Mouse (Mus musculus): Measurements from ENCODE around the gene Nsmf. TPM values are rescaled to one million over a fixed set of nuclear protein-coding genes. Genes with fewer than 3 reads are reported as not detected.

Nsmf gene
- total RNA-seq, 2 experiments from 2014 or later = 975 to 1,037 TPM

GRCm38 (mm10) chr2:25063523-25063922, 9.4 kb downstream of the Nsmf start:
- no peak for DNase-seq (ENCODE audit: low spot score in 2 of 2)
- no peak for TF ChIP-seq CTCF (conservative IDR thresholded peaks at IDR 0.05)
- Histone ChIP-seq H3K4me3 (no peak overlapping the region), H3K27ac (no peak overlapping the region)

DNA sequence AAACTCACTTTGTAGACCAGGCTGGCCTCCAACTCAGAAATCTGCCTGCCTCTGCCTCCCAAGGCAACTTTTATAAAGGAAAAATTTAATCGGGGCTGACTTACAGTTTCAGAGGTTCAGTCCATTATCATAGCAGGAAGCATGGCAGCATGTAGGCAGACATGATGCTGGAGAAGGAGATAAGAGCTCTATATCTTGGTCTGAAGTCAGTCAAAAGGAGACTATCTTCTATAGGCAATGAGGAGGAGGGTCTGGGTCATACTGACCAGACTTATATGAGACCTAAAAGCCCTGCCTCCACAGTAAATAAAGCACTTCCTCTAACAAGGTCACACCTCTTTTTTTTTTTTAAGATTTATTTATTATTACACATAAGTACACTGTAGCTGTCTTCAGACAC, 10.1 kb downstream of the Nsmf start:
- H3K4me3 ChIP-seq = no peak overlapping the region
- no peak overlapping the region for H3K27ac ChIP-seq
- no peak for TF ChIP-seq CTCF (conservative IDR thresholded peaks at IDR 0.05)
- DNase-seq (ENCODE audit: low spot score in 2 of 2) = no peak

- Histone ChIP-seq H3K27ac (no peak overlapping the region), H3K4me3 (no peak overlapping the region)
- DNase-seq (ENCODE audit: low spot score in 2 of 2) = no peak
- TF ChIP-seq CTCF (conservative IDR thresholded peaks at IDR 0.05) = no peak
Observed at GRCm38 (mm10) chr2:25065537-25065936, 11.4 kb downstream of the Nsmf start.

DNA sequence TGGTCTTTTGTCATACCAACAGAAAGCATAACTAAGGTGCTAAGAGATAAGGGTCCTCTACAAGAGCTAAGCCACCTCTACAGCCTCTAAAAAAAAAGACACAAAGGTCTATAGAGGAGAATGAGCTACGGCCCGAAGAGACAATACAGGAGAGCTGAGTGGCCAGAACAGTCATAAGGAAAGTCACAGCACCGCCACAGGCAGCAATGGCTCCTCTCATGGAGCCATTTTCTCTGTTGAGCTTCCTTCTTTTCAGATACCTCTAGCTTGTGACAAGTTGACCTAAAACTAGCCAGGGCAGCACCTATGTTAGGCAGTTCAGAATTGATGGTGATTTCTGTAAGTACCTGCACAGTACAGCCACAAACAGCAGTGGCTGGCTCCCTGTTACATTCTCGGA, 12.4 kb downstream of the Nsmf start:
- Histone ChIP-seq H3K4me3 (no peak overlapping the region), H3K27ac (no peak overlapping the region)
- no peak for TF ChIP-seq CTCF (conservative IDR thresholded peaks at IDR 0.05)
- DNase-seq (ENCODE audit: low spot score in 2 of 2) = no peak

DNA sequence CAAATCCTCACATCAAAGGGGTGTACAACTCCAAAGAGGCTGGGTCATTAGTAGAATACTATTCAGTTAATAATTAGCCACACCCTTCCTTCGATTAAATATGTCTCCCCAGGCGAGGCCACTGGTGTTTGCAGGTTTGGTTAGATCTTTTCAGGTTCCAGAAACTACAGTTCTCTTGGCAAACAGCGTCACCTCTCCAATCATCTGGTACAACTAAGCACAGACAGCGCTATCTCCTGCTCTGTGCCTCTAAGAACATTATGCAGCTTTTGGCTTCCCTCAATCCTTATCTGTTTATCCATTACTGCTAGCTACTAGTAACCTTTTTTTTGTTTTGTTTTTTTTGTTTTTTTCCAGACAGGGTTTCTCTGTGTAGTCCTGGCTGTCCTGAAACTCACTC, 15.4 kb downstream of the Nsmf start:
- Histone ChIP-seq H3K4me3 (no peak overlapping the region), H3K27ac (no peak overlapping the region)
- no peak for DNase-seq (ENCODE audit: low spot score in 2 of 2)
- no peak for TF ChIP-seq CTCF (conservative IDR thresholded peaks at IDR 0.05)

GRCm38 (mm10) chr2:25072398-25072797, 18.2 kb downstream of the Nsmf start:
- TF ChIP-seq CTCF (conservative IDR thresholded peaks at IDR 0.05) = peak; percentile 22
- no peak overlapping the region for H3K4me3 ChIP-seq
- no peak overlapping the region for H3K27ac ChIP-seq
- no peak for DNase-seq (ENCODE audit: low spot score in 2 of 2)

GRCm38 (mm10) chr2:25075506-25075905, 21.4 kb downstream of the Nsmf start:
- no peak for TF ChIP-seq CTCF (conservative IDR thresholded peaks at IDR 0.05)
- H3K4me3 ChIP-seq = no peak overlapping the region
- no peak for DNase-seq (ENCODE audit: low spot score in 2 of 2)
- H3K27ac ChIP-seq = no peak overlapping the region

- DNase-seq (ENCODE audit: low spot score in 2 of 2) = no peak
- Histone ChIP-seq H3K4me3 (no peak overlapping the region), H3K27ac (no peak overlapping the region)
- TF ChIP-seq CTCF (conservative IDR thresholded peaks at IDR 0.05) = no peak
Observed at GRCm38 (mm10) chr2:25078967-25079366, 24.8 kb downstream of the Nsmf start.

GRCm38 (mm10) chr2:25080076-25080475, 25.9 kb downstream of the Nsmf start, which contains the start of gene Entpd8:
Entpd8 (plus strand) TSS chr2:25080304.
- no peak within 1 kb of the TSS for H3K27ac ChIP-seq
- no peak for TF ChIP-seq CTCF (conservative IDR thresholded peaks at IDR 0.05)
- DNase-seq (ENCODE audit: low spot score in 2 of 2) = no peak
- no peak within 1 kb of the TSS for H3K4me3 ChIP-seq

GRCm38 (mm10) chr2:25083697-25084096, 29.5 kb downstream of the Nsmf start:
- DNase-seq (ENCODE audit: low spot score in 2 of 2) = no peak
- H3K27ac ChIP-seq = no peak overlapping the region
- no peak for TF ChIP-seq CTCF (conservative IDR thresholded peaks at IDR 0.05)
- no peak overlapping the region for H3K4me3 ChIP-seq

DNA sequence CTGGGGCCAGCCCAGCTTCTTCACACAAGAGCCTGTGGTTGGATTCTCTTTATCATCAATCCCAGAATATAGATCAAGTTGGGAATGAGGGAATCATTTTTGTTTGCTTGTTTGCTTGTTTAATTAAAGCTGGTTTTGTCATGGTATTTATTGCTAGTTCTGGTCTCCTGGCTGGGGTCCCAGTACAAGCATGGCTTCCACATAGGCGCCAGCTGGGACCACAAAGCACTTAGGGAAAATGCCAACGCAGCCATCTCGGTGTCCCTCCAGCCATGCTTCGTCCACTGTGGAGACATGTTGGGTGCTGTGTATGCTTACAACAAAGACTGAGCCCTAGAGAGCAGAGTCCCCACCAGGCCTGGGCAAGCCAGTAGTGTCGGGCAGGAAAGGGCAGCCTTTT, 31.4 kb downstream of the Nsmf start:
- Histone ChIP-seq H3K4me3 (no peak overlapping the region), H3K27ac (no peak overlapping the region)
- no peak for DNase-seq (ENCODE audit: low spot score in 2 of 2)
- TF ChIP-seq CTCF (conservative IDR thresholded peaks at IDR 0.05) = no peak

DNA sequence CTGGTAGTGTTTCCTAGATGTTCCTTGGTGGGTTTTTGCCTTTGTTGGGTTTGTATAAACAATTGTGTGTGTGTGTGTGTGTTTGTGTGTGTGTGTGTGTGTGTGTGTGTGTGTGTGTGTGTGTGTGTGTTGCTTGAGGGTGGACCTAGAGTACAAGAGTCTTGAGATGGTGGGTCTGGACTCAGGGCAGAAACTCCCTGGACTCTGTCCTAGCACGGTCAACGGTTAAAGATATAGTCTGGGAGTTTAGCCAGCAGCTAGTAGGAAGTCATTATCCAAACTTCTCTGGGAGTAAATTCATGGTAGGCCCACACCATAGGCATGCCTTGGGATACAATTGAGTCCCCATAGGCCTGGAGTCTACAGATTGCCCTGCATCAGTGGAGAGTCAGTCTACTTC, 33.7 kb downstream of the Nsmf start:
- no peak for TF ChIP-seq CTCF (conservative IDR thresholded peaks at IDR 0.05)
- Histone ChIP-seq H3K27ac (no peak overlapping the region), H3K4me3 (no peak overlapping the region)
- no peak for DNase-seq (ENCODE audit: low spot score in 2 of 2)

DNA sequence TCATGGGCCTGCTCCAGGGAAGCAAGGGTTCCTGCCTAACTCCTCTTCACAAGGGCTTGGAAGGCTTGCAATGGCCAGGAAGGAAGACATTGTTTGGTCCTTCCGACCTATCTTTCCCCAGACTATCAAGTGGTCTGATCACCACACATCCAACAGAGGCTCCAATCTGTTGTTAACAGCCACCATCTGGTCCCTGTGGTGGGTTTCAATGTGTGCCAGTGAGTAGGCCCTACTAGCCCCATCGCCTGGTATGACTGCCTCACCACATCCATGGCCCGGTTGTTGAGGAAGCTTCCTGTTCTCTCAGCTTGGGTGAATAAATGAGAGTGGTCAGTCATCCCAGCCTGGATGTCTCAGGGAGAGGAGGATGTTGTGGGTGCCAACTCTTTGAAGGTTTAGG, 34.5 kb downstream of the Nsmf start:
- no peak overlapping the region for H3K27ac ChIP-seq
- no peak for DNase-seq (ENCODE audit: low spot score in 2 of 2)
- no peak overlapping the region for H3K4me3 ChIP-seq
- TF ChIP-seq CTCF (conservative IDR thresholded peaks at IDR 0.05) = no peak

DNA sequence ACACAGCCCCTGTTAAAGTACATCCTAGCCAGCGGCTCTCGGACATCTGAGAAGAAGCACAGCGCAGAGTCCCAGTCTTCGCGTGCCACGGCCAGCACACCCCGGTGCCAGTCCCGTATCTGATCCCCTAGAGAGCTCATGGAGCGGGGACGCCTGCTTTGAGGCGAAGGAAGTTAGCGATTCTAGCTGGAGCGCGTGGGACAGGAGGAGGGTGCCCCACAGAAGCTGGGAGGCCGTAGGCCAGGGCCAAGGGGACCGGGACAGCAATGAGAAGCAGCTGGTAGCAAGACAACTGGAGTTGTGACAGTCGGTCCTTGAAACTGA, 40.6 kb downstream of the Nsmf start:
- DNase-seq (ENCODE audit: low spot score in 2 of 2) = no peak

More for the DNA sequence above, 40.6 kb downstream of the Nsmf start:
- Histone ChIP-seq H3K4me3 (no peak overlapping the region), H3K27ac (no peak overlapping the region)
- TF ChIP-seq CTCF (conservative IDR thresholded peaks at IDR 0.05) = no peak

Measured in layer of hippocampus, adult 2 months (tissue).